Mouse (Mus musculus) adrenal gland, postnatal 4 days (tissue): ENCODE measurements around the gene Slit3. TPM values are rescaled to one million over a fixed set of nuclear protein-coding genes. Genes with fewer than 3 reads are reported as not detected.

Source experiments
- DNase-seq, 2 experiments: peaks; one replicate each; pipeline ENCODE4 v3.0.0; 2021 to 2022; ENCODE audit warnings: low spot score in 2 of 2, mixed read lengths in 2 of 2
- total RNA-seq, 2 experiments: library from RNA; stranded (reverse); gene quantifications; 2 replicates each; pipeline ENCODE4 v1.2.3; 2021

The Slit3 gene
- total RNA-seq, 2 experiments from 2014 or later: 60.3 to 62.2 TPM

DNA sequence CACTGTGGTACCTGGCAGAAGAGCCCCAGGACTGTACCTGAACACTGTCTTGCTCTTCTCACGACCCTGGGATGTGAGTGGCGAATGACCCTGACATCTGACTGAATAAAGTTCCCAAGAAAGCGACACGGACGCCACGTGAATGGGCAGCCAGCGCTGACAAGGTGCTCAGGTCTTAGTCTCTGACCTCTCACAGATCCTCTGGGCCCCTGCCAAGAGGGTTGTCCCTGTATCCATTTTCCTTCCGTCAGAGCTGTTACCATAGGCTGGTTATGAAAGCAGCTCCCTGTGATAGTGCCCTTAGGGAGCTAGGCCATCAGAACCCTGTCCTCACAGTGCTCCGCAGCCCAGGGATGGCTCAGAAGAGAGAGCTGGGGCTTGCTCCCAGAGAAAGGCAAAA, 149.4 kb downstream of the Slit3 start:
- no peak for DNase-seq

- DNase-seq: no peak
Measured at GRCm38 (mm10) chr11:35273416-35273815, 152.4 kb downstream of the Slit3 start.

- no peak for DNase-seq
Measured at GRCm38 (mm10) chr11:35274036-35274435, 153.0 kb downstream of the Slit3 start.

DNA sequence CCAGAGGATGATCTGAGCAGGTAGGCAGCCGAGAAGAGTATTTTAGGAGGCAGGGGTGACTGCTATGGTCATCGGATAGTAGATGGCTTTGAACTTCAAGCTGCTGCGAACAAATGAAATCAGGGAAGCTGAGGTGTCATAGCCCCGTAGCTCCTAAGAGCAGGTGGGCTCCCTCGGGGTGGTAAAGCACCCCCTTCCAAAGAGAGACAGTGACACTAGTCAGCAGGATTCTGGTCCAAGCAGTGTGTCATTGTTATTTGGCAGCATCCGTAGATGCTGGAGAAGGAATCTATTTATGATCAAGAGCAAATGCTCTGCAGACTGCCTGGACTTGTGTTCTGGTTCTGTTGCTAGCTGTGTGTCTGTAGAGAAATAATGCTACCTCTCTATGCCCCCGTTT, 154.3 kb downstream of the Slit3 start:
- DNase-seq: no peak

DNA sequence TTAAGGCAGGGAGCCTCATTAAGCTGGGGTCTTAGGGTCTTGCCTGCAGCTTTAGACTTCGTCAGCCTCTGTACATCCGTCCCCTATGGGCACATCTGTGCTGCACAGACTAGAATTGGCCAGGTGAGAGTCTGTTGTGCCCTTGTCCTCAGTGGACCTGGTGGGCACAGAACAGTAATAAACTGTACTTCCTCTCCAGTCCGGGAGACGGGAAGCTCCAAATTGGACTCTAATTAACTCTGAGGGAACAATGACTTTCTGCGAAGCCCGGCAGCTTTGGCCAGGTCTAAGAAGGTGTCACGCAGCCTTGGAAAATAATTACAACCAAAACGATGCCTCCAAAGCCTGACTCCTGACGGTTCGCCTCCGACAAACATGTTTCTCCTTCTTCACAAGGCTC, 155.0 kb downstream of the Slit3 start:
- no peak for DNase-seq

DNA sequence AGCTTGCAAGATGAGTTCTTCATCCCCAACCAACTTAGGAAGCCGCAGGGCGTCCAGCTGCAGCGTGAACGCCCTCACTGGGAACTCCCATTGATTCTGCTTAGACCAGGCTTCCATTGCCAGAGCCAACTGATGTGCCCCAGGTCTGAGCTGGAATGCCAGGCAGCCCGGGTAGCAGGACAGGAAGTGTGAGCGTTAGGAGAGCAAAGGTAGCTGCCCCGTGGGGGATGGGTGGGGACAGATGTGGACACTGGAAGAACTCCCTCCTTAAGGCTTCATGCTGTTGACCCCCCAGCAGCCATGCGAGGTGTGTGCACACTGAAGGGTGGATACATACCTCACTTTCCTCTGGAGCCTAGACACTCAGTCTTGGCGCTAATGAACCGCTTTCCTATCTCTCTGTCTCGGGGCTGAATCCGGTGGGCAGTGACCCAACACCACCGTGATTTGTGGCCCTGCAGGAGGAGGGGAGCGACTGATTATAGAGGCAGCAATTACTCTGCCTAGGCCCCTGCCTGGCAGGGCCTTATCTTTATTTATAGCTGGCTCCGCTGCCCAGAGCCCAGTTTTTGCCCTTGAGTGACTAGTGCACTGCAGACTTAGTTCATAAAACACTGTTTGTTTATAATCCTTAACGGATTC, 157.2 kb downstream of the Slit3 start:
- DNase-seq: peak; percentile 19 to 37

DNA sequence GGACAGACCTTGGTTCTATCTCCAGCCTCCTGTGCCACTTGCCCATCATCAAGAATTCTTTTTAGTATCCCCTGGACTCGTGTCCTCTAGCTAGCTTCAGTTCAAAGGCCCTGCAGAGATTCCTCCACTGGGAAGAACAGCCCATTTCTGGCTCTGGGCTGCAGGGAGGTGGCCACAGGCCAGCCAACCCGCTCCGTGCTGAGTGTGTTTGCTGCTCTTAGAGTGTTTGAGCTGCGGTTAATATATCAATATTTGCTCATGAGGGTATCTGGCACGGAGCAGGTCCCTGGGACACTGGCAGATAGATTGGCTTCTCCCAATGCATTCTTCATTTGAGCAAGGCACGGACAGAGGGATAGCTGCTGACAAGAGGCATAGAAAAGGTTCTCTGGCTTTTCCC, 159.8 kb downstream of the Slit3 start:
- DNase-seq: no peak

DNA sequence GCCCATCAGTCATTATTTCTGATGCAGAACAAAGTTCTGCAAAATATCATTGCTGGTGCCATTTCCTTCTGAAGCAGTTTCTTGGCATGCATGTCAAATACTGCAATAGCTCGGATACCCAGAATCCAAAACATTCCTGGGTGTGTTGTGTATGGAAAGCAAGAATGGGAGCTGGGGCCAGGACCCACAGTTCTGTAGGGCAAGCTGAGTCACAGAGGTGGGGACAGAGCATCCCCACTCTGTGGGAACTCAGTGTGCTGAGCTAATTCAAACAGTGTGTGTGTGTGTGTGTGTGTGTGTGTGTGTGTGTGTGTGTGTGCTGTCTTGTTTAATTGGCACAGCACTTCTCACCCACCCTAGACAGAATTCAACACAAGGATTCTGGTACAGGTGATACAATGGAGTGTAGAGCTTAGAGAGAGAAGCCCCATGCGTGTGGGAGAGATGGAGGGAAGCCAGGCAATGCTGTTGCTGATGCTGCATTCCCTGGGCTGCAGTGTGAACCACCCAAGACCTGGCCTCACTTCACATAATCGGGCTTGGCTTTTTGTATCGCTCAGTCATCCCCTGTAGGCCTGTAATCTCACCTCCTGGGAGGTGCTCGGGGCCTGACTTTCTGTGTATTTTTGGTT, 161.1 kb downstream of the Slit3 start:
- no peak for DNase-seq

DNA sequence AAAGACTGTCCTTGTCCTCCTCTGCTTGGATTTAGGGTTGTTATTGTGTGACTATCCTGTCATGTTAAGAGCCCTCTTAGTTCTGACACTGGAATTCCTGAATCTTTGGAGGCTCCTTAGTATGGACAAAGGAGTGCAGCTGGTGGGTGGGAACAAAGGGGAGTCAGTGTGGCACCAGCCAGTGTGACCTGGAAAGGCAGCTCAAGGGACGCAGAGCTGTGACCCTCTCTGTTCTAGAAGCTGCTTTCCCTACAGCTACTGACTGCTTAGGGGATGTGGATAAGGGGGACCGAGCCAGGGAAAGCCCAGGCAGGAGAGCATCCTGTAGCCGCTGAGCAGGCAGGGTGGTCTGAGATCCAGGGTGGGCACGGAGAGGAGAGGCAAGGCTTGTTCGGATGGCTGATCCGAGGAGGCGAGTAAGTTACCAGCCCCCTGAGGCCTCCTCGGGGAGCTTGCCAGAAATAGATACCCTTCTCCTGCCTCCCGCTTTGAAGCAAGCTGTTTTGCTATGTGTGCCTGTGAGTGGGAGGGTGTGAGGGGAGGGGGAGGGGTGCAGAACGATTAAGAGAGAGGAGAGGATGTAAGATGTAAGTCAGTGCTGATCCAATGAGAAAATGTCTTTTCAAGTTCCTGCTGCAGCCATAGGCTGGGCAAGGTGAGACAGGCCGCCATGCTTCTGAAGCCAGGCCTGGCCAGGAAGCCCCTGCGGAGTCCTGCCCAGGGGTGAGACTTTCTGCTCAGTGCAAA, 162.0 kb downstream of the Slit3 start:
- no peak for DNase-seq

- no peak for DNase-seq
Measured at GRCm38 (mm10) chr11:35283767-35284166, 162.7 kb downstream of the Slit3 start.

GRCm38 (mm10) chr11:35286578-35287390, 165.8 kb downstream of the Slit3 start:
- DNase-seq: no peak

DNA sequence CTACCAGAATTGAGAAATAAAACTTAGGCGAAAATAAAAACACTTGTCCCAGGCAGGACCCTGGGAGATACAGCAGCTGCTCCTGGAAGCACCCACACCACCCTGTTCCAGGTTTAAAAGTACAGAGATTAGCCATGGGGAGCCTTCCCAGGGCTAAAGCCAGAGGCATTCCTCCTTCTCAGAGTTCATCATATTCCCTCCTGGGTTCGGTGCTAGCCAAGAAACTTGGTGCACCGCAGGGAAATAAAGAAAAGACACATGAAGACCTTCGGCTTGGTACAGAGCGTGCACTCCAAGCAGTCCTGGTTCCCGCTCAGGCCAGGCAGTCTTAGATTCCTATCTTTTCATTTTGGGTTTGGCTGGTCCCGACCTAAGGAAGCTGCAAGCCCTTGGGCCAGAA, 167.0 kb downstream of the Slit3 start:
- DNase-seq: no peak

DNA sequence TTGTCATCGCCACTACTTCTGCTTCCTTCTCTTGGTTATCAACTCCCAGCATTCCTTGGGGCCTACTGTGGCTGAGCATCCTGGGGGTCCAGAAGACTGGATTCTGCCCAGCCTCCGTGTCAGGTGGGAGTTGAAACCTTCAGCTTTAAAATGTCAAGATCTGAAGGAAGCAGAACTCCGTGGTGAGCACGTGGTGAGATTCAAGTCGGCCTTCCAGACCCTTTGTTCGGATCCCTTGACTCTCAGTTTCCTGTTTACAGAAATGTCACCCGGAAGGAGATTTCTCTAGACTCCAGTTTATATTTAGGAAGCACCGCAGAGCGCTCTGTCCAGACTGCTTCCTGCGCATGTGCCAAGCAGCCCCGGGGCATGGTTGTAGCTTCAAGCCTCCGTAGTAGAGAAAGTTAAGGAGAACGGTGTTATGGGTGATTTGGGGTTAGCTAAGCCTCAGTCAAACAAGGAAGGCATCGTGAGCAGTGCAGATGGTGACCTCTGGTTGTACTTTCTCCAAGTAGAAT, 167.8 kb downstream of the Slit3 start:
- DNase-seq: no peak

DNA sequence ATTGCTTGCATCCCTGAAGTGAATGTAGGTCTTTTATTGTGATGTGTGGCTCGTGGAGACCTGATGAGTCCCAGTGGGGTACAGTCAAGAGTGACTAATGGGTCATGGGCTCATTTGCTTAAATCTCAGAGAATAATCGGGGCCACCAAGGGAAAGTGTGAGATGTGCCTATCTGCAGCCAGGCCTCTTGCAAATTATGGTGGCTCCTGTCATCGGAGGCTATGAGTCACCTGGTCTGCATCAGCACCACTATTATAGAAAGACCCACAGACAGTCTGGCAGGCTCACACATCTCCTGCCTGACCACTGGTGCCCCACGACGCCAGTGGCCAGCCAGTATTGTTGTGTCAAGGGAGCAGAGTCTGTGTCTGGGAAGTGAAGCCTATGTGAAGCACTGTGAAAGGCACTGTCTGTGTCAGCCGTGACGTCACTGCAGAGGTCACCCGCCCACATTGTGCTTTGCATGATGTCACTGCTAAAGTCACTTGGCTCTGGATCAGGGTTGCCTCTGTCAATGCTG, 171.3 kb downstream of the Slit3 start:
- no peak for DNase-seq

GRCm38 (mm10) chr11:35293197-35293596, 172.2 kb downstream of the Slit3 start:
- no peak for DNase-seq

DNA sequence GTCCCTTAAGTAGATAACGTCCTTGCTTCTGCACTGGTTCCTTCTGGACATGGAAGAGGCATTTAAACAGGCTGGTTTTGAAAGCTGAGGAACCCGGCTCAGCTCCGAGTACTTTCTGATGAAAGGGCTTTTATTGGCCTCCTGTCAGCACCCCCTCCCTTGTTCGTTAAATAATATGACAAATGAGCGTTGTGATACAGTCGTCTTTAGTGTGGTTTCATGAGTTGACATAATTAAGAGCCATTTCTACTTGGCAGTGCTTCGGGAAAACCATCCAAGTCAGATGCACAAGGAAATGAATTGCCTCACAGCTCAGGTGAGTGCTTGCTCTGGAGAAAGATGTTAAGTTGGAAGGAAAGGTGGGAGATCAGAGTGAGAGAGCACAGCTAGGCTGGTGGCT, 173.6 kb downstream of the Slit3 start:
- DNase-seq: no peak

DNA sequence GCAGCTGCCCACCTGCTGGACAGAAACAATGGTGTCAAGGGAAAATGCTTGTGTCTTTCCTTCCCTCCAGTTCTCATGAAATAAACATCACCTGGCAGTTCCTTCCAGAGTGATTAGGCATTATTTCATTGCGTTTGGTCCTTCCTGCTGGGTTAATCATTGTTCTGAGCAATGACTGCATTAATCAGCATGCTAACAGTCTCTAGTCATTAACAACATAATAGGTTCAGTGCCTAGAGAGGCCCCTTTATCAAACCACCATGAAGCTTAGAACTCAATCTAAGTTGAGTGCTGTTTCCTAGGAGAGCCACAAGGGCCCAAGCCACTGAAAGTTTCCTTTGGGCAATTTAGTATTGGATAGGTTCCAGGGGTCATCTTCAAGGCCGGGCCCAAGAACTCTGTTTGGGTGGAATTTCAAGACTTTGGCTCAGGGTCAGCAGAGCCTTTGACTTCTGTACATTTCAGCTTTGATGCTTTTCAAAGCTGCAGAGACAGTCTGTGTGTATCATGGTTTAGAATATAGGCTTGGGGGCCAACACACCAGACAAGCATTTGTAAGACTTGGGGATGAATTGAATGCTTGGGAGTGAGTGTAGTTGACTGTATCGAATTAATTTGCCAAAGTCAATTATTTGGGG, 174.3 kb downstream of the Slit3 start:
- no peak for DNase-seq

DNA sequence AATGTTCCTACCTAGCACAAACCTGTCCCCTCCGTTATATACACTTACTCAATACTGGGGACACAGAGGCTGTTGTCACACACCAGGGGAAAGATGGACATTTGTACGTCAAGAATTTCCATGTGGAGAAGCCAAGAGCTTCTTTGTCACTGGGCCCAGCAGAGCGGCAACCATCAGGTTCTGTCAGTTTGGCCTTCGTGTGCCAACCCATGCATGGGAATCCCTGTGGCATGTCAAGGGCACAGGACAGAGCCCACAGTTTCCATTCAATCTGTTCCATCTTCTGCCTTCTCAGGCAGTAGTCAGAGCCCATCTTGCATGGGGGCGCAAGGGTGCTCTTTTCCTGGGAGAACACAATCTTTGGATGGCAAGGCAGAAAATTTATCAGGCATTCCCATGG, 175.8 kb downstream of the Slit3 start:
- no peak for DNase-seq

DNA sequence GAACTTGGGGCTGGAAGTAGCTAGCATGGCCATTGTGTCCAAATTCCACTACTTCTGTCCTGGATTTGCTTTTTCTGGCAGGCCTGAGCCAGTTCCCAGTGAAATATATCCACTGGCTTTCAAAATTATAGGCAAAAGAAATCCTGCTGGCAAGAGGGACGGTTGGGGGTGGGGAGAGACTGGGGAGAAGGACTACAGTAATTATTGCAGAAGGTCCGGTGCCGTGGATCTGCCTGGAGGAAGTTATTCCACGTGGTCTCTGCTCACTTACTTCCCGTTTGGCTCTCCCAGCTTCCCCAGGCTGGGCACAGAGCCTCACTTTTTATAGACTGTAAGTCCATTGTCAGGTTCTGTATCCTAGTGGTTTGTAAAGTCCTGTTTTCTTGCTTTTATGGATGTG, 176.3 kb downstream of the Slit3 start:
- peak in 1 of 2 experiments; percentile 30 for DNase-seq

GRCm38 (mm10) chr11:35298526-35298925, 177.5 kb downstream of the Slit3 start:
- no peak for DNase-seq
